Mouse (Mus musculus) embryonic fibroblast, embryonic 13.5 days (primary cell): ENCODE results near the gene Gm49373.

Experiments
- CTCF ChIP-seq: IDR thresholded peaks from 2 replicates; pipeline ENCODE4 v1.5.1; 2011; ENCODE audit warnings: mild to moderate bottlenecking, control low read depth, low read length, moderate library complexity, borderline replicate concordance; ENCODE audit not compliant: insufficient read depth
- POLR2A ChIP-seq: IDR thresholded peaks from 2 replicates; pipeline ENCODE4 v1.6.1; 2011; ENCODE audit warnings: low read depth, mild to moderate bottlenecking, control low read depth, low read length, moderate library complexity

GRCm38 (mm10) chr9:21091707-21092320, 18.9 kb upstream of the Gm49373 start, which contains the start of the genes Gm38431 and Raver1:
- TF ChIP-seq POLR2A (peak; percentile 97), CTCF (no peak)
